Mouse (Mus musculus): Measurements from ENCODE around the gene Gsk3b.

DNA sequence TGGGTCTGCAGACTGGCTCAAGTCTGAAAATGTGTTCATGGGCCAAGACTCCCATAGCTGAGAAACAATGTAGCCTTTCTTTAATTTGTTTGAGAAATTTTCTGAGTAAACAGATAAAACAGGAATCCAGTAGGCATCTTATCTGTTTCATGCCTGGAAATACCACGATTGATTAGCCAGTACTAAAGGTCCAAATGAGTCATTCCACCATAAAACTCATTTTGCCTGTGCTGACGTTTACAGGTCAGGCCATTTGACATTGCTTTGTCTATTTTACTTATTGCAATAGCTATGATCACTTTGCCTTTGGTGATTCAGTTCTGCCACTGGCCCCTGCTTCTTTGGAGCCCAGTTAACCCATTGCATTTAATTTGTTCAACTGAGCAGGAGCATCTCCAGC lies 11.8 kb downstream of the Gsk3b start:
- no peak for TF ChIP-seq CTCF (IDR thresholded peaks at IDR 0.05)
- no peak for TF ChIP-seq EP300 (IDR thresholded peaks at IDR 0.05)

Data from lung, postnatal 0 days (tissue).